Mouse (Mus musculus) layer of hippocampus, adult 18-20 months (tissue): ENCODE measurements around the gene Tusc2. TPM values are rescaled to one million over a fixed set of nuclear protein-coding genes. Genes with fewer than 3 reads are reported as not detected.

ENCODE experiments used
- DNase-seq, 2 experiments: peaks; one replicate each; pipeline ENCODE4 v3.0.0; 2022; ENCODE audit warnings: low spot score in 2 of 2
- long read RNA-seq: library from polyadenylated mRNA; stranded (forward); transcript quantifications from one replicate; pipeline ENCODE4 v2.0.0, GENCODE M21; 2021
- total RNA-seq, 2 experiments: library from RNA; stranded (reverse); gene quantifications; 2 replicates each; pipeline ENCODE4 v1.2.3; 2021

Gene Tusc2
- 10 to 100 TPM; 86.2 to 86.5 TPM for total RNA-seq
- long read RNA-seq, transcript Tusc2-201 (3 exons, 1,665 nt), result major isoform, 94 of 102 reads
- long read RNA-seq, partial matches to known transcripts, result 2 of 102 reads
- long read RNA-seq, other reads (novel, unspliced or antisense), result 5 of 102 reads

- DNase-seq, result peak; percentile 95 to 98
These were observed at the start of gene Tusc2 for GRCm38 (mm10) chr9:107563029-107563581. Gene Tusc2 (plus strand): TSS chr9:107563255.

GRCm38 (mm10) chr9:107514303-107514955, 48.6 kb upstream of the Tusc2 start:
- peak; percentile 77 to 86 for DNase-seq

- DNase-seq, result no peak
These were observed 42.7 kb upstream of the Tusc2 start for GRCm38 (mm10) chr9:107520331-107520730.

- DNase-seq, result no peak
These were observed 41.9 kb upstream of the Tusc2 start for GRCm38 (mm10) chr9:107521190-107521589.

- no peak for DNase-seq
These were observed 41.2 kb upstream of the Tusc2 start for GRCm38 (mm10) chr9:107521711-107522399.

- DNase-seq, result no peak
These were observed 40.7 kb upstream of the Tusc2 start for GRCm38 (mm10) chr9:107522400-107522711.

- DNase-seq, result peak in 1 of 2 experiments; percentile 50
These were observed 36.6 kb upstream of the Tusc2 start for GRCm38 (mm10) chr9:107526198-107527026.

GRCm38 (mm10) chr9:107533791-107534407, 29.2 kb upstream of the Tusc2 start, which contains the start of gene Tmem115:
Gene Tmem115 (plus strand): TSS chr9:107533945.
- peak; percentile 95 to 98 for DNase-seq

- DNase-seq, result no peak
These were observed 28.4 kb upstream of the Tusc2 start for GRCm38 (mm10) chr9:107534408-107535202.

GRCm38 (mm10) chr9:107538231-107538630, 24.8 kb upstream of the Tusc2 start:
- peak in 1 of 2 experiments; percentile 76 for DNase-seq

GRCm38 (mm10) chr9:107538711-107539110, 24.3 kb upstream of the Tusc2 start:
- DNase-seq, result no peak

GRCm38 (mm10) chr9:107539940-107540339, 23.1 kb upstream of the Tusc2 start:
- no peak for DNase-seq

GRCm38 (mm10) chr9:107540420-107540819, 22.6 kb upstream of the Tusc2 start:
- no peak for DNase-seq

- no peak for DNase-seq
These were observed 22.1 kb upstream of the Tusc2 start for GRCm38 (mm10) chr9:107541005-107541404.

- DNase-seq, result peak; percentile 93 to 95
These were observed 21.3 kb upstream of the Tusc2 start, which contains the start of the genes Cyb561d2 and Nprl2 for GRCm38 (mm10) chr9:107541474-107542351. Gene Cyb561d2 (minus strand): TSS chr9:107542193. Gene Nprl2 (plus strand): TSS chr9:107542226.

GRCm38 (mm10) chr9:107542352-107542686, 20.7 kb upstream of the Tusc2 start:
- no peak for DNase-seq

- DNase-seq, result no peak
These were observed 20.3 kb upstream of the Tusc2 start for GRCm38 (mm10) chr9:107542721-107543120.

GRCm38 (mm10) chr9:107543299-107543698, 19.8 kb upstream of the Tusc2 start:
- DNase-seq, result no peak

- DNase-seq, result no peak
These were observed 18.8 kb upstream of the Tusc2 start for GRCm38 (mm10) chr9:107544196-107544700.
